Mouse (Mus musculus): ENCODE measurements around the gene Phlda2.
"Not testable (repeated sequence)": the region's sequence is repeated elsewhere in the genome, so short reads cannot be mapped to it uniquely, and the experiment has no call there.

Phlda2 gene

DNA sequence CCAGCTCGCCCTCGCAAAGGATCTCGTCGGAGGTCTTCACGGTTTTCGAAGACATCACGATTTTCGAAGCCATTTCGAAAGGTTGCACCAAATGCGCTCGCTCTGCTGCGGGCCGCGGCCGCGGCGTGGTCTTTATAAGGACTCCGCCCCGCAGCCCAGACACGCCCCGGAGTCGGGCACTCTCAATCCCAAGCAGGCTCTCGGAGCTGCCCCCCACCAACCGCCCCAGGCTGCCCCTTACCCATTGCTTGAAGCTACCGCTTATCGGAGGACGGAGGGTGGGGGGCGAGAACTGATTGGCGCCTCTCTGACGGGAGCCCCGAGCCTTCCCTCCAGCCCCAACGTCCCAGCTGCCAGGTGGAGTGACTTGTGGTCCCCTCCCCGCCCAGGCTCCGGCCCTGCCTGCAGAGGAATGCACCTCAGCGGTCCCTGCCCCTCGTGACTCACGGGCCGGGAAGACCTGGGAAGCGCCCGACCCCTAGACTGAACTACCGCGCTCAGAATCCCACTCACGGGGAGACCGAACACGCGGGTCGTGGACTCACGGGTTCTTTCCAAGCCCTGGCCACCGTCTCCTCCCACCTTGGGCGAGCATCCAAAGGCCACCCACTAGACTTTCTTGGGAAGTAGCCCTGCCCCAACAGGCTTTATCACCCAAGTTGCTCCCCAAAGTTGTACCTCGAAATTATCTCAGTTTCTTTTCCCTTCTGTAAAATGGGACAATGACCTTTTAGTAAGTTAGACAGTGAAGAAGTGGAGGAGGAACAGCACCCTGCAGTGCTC is at the start of gene Phlda2:
Phlda2 (minus strand) TSS at position 733 of the 783 bp plus-strand sequence.
- DNase-seq = no peak

DNA sequence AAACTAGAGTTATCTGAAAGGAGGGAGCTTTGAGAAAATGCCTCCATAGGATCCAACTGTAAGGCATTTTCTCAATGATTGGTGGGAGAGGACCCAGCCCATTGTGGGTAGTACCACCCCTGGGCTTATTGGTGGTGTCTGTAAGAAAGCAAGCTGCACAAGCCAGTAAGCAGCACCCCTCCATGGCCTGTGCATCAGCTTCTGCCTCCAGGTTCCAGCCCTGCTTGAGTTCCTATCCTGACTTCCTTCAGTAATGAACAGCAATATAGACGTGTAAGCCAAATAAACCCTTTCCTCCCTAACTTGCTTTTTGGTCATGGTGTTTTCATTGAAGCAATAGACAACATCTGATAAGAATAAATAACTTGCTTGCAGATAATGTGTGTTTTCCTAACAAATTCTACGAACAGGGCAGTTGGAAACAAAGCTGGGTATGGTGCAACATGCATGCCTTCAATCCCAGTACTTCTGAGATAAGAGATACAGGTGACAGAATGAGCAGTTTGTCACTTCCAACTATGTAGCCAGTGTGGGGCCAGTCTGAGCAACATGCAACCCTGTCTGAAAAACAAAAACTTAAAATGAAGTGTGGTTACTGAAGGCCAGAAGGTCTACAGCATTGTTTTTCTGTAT is 46.8 kb upstream of the Phlda2 start:
- no peak for DNase-seq

DNA sequence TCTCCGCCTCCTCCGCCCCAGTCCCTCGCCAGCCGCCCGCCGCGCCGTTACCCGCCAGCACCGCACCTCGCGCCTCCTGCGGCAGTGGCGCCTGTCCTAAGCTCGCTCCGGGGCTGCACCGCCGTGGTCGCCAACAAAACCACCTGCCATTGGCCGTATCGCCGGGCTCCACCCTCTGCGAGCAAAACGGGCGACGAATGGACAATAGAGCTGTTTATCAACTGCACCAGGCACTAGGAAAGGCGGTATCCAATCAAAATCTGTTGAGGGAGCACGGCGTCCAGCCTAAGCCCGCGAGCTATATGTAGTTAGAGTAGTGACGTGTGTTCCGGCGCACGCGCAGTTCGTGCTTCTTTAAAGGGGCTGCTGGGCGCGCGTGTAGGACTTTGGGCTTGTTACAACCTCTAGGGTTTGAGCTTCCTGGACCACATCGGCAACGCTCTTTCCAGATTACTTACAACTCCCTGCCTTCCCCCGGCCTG is 46.1 kb upstream of the Phlda2 start, which contains the start of gene Nap1l4:
Nap1l4 (minus strand) TSS at position 131 of the 482 bp plus-strand sequence.
- peak; percentile 97 to 100 for DNase-seq

DNA sequence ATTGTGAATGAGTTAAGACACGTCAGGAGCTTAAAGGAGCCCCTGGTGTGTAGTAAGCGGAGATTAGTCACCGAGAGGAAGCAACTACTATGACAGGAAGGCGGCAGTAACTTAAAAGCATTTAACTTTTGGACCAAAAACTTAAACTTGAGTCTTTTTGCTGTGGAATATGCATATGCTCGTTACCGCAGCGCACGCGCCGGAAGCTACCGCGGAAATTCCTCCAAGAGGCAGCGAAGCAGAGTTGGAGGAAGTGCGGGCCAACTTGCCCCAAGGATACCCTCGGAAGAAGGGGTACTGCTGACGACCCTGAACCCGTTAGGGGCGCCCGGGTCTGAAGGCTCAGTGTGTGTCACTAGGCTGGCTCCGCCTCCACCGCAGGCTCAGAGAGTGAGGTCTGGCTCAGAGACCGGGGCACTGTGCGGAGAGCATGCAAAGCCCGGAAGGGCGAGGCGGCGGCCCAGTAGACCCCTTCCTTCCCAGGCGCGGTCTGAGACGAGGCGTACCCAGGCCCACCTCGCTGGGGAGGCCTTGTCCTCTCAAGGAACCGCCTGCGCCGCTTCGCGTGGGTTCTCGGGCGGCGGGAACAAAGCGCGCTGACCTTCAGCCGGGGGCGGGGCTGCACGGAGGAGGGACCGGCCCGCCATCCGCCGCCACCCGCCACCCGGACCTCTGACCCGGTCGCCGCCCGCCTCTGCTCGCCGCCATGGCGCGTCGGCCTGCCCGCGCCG is 45.4 kb upstream of the Phlda2 start:
- DNase-seq = no peak

DNA sequence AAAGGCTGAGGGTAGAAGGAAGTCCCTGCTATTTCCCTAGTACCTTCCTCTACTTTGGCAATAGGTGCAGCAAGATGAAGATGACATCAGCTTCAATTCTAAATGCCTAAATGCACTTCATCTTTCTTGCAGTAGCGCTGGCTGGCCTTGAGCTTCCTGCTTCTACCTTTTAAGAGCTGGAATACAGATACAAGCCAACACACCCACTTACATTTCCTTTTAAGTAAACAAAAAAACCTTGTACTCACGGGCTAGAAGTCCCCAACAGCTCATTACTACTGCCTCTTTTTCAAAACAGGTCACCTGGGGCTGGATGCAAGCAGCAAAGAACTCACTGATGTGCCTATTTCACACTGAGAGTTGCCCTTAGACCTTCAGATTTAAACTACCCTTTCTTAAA is 43.6 kb upstream of the Phlda2 start:
- no peak for DNase-seq

DNA sequence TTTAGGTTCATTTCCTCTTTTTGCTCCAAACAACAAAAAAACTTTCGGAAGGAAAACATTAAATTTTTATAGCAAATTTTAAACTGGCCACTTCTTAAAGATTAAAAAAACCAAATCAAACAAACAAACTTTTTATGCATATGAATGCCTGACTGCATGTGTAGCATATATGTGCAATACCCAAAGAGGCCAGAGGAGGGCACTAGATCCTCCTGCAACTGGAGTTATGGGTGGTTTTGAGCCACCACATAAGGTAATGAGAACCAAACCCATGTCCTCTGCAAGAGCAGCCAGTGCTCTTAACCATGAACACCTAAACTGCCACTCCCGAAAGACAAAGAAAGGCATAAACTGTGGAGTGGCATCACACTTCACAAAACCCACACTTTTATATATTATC is 41.4 kb upstream of the Phlda2 start:
- peak in 1 of 2 experiments; percentile 18 for DNase-seq

DNA sequence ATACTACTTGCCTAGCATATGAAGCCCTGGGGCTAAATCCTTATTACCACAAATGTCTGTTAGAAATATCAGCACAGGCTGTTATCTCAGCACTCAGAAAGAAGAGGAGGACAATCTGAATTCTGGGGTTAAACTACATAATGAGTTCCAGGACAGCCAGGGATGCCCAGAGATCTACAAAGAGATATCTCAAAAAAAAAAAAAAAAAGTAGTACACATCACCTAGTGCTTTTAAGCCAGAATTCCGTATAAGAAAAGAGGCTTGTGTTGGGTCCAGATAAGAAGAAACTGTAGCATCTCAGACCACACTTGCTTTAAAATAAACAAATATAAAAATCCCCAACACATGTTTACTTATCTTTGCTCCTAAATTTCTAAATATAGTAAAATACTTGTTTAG is 35.7 kb upstream of the Phlda2 start:
- DNase-seq = no peak

DNA sequence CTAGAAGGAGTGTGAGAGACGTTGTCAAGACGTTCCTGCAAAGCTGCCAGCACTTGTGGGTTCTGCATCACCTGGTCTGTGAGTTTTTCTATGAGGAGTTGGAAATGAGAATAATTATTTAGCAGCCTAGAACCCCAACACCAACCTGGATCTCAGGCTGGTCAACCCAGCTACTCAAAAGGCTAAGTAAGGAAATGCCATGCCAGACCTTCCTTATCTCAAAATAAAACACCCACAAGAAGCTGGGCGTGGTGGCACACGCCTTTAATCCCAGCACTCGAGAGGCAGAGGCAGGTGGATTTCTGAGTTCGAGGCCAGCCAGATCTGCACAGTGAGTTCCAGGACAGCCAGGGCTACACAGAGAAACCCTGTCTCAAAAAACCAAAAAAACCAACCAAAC is 35.3 kb upstream of the Phlda2 start:
- DNase-seq = not testable (repeated sequence)

DNA sequence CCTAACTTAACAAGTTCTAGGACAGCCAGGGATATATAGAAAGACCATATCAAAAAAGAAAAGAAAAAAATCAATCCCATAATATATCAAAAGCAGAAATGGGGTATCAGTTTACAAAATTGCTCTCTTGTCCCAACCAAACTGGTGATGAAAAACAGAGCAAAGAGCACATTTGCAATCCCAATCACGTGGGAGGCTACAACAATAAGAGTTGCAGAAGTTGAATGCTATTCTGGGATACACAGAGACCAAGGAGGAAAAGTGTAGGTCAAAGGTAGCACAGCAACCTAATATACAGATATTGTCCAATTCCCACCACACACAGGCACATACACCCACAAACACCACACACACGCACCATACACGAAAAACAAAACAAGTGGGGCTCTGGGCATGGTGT is 33.3 kb upstream of the Phlda2 start:
- no peak for DNase-seq

DNA sequence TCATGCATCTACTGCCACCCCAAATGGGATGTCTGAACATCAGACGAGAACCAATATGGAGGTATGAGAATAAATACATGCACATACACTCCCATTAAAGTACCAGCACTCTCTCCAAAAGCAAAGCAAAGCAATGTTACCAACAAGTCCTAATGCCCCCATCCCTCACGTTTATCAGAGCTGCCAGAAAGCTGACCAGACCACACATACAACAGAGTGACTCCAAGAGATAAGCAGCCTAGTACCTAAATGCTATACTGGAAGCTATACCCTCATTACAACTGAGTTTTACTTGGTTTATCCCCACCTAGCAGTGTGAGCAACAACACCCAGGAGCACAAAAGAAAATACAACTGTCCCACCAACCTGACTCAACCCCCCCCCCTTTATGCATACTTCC is 30.3 kb upstream of the Phlda2 start:
- DNase-seq = no peak

DNA sequence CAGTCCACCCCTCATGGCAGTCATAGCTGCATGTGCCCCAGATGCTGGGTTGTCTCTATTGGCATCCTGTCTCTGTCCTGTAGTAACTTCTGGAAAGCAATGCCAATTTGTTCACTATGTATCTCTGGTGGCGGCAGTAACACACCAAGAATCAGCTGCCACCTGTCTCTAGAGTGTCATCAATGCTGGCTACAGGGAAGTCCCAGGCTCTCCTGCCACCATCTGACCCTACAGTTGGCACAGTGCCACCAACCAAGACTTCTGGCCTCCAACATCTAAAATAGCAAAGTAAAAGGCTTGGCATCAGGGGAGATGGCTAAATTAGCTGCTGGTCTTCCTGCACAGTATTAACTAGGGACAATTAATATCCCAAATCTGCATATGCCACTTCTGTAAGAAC is 29.5 kb upstream of the Phlda2 start:
- peak; percentile 23 to 27 for DNase-seq

DNA sequence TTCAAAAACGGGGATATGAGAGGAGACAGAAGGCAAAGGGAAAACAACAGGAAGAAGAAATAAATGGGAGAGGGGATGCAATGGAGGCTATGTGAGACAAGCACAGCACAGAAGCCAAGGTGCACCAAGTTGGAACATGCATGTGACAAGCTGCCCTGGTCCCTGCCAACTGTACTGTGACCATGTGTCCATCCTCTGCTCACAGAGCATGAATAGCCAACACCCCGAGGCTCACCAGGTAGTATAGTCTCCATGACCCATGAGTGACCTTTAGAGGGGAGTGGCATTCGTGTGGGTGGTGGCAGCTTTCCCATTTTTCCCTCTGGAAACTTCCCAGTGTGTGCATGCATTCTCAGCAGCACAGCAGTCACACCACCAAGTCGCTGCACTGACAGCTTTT is 16.4 kb upstream of the Phlda2 start:
- no peak for DNase-seq

DNA sequence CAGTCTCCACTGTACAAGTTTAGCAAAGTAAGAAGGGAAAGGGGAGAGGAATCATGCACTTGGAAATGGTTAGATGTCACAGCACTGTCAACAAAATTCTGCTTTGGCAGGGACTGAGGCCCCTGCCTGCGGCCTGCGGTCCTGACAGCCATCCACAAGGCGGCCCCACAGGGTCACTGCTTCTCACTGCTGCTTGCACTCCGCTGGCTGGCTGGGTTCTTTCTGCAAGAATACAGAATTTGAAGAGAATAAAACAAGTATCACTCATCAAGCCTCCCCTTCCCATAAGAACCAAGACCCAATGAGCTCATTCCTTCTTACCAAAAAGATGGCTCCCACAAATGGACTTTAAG is 11.4 kb upstream of the Phlda2 start:
- no peak for DNase-seq

DNA sequence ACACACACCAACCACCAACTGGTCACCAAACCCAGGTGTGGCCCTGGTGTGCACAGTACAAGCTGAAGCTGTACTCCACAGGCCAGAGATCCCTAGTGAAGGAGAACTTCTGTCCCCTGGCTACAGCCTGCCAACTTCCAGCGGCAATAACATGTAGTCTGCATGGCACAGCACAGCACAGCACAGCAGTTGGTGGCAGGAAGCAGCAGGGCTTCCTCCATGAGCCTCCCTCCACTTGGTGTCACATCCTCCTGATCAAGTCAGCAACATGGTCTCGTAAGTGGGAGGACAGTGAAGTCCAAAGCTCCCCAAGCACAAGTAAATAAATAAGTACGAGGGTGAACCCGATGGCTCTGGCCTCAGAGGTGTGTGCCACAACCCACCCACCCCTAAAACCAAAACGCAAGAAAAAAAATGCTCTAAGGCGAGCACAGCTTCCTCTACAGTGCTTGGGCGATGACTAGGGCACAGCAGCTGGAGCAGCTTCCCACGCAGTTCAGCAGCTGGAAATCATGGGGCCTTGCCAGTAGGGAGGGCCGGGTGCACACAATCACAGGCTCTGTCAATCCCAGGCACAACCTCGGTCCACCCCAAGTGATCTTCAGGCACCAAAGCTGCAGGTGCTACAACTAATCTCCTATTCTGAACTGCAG is 10.9 kb upstream of the Phlda2 start:
- DNase-seq = no peak

DNA sequence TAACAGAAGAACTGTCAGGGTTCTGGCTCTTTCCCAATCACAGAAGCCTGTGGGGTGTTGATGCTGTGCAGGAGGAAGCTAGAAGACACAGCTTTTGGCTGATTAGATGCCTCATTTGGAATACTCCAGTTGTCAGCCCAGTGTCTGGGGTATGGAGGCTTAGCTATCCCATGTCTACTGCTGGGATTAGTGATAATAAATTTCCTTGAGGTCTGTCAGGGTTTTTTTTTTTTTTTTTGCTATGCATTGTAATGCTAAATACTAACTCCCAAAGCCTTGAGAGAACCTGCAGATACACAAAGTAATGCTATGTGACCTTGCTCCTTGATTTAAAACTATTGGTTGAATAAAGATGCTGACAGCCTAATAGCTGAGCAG is 8.4 kb upstream of the Phlda2 start:
- DNase-seq = no peak

DNA sequence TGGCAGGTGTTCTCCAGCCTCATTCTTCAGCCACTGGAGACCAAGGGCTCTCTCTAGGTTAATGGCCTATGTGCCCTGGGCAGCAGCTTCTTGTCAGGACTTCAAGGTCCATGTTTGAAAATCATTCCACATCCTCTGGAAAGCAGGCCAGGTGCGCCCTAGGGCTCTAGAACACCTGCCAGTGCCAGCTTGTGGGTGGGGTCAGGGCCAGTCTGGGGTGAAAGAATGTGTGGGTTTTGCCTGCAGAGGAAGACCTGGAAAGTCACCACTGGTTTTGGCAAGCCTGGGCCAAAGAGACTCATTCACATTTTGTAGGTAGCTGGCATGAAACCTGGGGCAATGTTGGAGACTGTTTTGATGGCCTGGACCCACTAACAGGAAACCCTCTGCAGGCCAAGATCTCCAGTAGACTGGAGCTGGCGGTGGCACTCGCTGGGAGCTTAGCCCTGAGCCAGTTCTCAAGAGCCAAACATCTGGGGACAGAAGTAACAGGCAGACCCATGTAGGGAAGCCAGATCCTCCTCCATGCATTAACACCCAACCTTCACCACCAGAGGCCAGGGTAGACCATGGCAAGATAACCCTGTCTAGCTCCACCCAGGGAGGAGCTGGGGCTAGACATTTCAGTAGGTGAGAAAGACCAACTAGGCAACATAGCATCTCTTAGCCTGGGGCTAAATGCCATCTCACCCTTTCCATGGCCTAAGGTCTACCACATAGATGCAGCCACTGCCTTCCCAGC is 7.8 kb upstream of the Phlda2 start:
- no peak for DNase-seq

DNA sequence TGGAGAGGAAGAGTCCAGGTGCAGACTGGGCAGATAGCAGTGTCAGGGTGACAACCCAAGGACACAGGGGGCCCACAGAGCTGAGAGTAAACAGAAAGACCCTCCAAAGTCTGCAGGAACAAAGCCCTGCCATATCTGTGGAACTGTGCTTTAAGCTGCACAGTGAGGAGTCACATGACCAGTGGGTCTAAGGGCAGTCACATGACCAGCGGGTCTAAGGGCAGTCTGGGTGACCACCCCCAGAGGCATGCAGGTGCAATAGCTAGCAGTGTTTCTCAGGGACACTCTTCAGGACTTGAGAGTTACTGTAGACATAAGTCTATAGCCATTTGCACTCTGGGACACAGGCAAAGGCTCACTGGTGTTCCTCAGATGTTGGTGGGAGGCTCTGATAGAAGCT is 6.6 kb upstream of the Phlda2 start:
- DNase-seq = no peak

DNA sequence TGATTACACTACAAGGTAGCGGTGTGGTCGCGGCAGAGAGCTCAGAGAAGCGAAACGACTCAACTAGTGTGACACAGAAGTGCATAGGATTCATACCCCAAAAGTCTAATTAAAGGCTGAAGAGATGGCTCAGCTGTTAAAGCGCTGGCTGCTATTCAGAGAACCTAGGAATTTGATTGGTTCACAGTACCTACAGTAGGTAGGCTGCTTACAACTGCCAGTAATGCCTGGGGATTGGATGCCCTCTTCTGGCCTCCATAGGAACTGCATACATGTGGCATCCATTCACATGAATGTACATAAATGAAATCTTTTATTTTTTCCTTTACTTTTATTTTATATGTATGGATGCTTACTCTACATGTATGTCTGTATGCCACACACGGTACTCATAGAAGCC is 3.7 kb upstream of the Phlda2 start:
- DNase-seq = peak; percentile 19 to 31

DNA sequence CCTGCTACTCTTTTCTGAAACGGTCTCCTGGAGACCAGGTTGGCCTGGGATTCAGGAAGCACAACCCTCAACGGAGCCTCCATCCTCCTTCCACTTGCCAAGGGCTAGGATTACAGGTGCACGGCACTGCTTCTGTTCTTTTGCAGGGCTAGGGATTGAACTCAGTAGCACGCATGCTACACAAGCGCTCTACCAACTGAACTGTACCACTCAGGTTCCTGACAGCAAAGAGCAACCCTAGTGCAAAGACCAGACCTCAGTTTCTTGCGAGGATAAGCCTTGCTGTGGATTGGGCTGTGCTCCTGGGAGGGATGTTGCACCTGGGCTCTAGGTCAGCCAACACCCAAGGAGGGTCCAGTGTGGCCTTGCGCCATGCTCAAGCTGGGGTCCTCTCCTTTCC is 3.3 kb upstream of the Phlda2 start:
- DNase-seq = no peak

DNA sequence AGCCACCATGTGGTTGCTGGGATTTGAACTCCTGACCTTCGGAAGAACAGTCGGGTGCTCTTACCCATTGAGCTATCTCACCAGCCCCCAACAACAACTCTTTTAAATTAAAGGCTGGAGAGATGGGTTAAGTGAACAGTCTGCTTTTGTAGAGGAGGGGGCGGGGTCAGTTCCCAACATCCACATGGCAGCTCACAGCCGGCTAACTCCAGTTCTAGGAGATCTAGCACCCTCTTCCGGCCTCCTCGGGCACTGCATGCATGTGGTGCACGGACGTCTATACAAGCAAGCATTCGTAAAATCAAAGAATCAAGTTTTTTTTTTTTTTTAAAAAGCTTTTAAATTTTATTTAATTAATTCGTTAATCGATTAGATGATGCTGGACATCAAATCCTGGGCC is 2.9 kb upstream of the Phlda2 start:
- peak; percentile 50 to 51 for DNase-seq

DNA sequence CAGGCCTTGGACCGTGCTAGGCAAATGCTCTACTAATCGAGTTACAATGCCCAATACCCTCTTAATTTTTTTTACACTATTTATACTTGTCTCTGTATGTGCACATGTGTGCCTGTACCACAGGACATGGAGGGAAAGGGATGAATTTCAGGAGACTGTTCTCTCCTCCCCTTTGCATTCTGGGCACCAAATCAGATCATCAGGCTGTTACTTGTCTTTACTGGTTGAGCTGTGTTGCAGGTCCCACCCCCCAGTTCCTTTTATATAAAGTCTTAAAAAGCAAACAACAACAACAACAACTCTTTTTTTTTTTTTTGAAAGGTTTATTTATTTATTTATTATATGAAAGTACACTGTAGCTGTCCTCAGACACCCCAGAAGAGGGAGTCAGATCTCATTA is 2.5 kb upstream of the Phlda2 start:
- DNase-seq = no peak

DNA sequence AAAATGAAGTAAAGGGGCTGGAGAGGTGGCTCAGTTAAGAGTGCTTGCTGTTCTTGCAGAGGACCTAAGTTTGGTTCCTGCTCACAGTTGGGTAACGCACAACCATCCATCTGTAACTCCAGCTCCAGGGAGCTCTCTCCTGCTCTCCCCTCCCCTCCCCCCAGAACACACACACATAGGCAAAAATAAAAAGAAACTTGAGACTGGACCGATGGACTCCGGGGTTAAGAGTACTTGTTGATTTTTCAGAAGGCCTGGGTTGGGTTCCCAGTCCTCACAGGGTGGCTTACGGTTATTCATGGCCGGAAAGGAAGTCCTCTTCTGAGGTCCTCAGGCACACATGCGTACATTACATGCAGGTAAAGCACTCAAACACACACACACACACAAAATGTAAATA is 976 bp upstream of the Phlda2 start:
- DNase-seq = no peak

Data from cerebellum, adult 18-20 months (tissue).